ENCODE assay signal across 28 mouse cellular contexts in the genomic region with DNA sequence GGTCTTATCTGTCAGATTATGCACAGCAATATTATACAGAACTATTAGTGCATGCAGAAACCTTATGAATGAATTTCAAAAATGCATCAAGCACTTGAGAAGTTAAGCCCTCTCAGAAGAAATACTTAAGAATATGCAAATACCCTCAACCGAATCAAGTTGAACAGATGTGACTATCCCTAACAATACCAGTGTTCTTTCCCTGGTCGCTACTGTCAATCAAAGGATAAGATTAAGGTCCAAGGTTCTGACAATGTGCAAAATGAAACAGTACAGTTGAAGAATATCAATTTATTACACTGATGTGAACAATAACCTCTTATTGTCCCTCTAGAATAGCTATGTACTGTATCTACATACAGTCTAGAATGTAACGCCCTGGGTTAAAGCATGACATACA.
"Had no signal": no experiment of that assay in that cellular context is flagged by ENCODE, and none has a peak within 500 bp of the region (broad histone marks: within the 10 kb centered on the region; RNA-seq: fewer than 3 reads in every experiment).

No protein-coding gene starts in this region.

- H3K27ac ChIP-seq: left cerebral cortex, adult 2 months; limb, embryonic 10.5 days; limb, embryonic 12.5 days; limb, embryonic 13.5 days; limb, embryonic 15.5 days; liver, embryonic 12.5 days; liver, embryonic 13.5 days; liver, embryonic 14.5 days; liver, embryonic 15.5 days; lung, embryonic 15.5 days; macrophage; neural tube, embryonic 12.5 days; neural tube, embryonic 13.5 days had no signal

- H3K27me3 ChIP-seq: limb, embryonic 12.5 days; limb, embryonic 13.5 days; limb, embryonic 15.5 days; liver, embryonic 12.5 days; liver, embryonic 13.5 days; liver, embryonic 15.5 days; lung, embryonic 15.5 days; megakaryocyte, embryonic 14.5 days; neural tube, embryonic 12.5 days; neural tube, embryonic 13.5 days had no signal

- H3K4me3 ChIP-seq: left cerebral cortex, adult 2 months; limb, embryonic 10.5 days; limb, embryonic 12.5 days; limb, embryonic 13.5 days; limb, embryonic 15.5 days; liver, embryonic 12.5 days; liver, embryonic 13.5 days; liver, embryonic 15.5 days; lung, embryonic 15.5 days; megakaryocyte, embryonic 14.5 days; myocyte; neural tube, embryonic 12.5 days; neural tube, embryonic 13.5 days had no signal

- H3K4me2 ChIP-seq: limb, embryonic 12.5 days; limb, embryonic 13.5 days; limb, embryonic 15.5 days; liver, embryonic 11.5 days; liver, embryonic 12.5 days; liver, embryonic 13.5 days; liver, embryonic 15.5 days; lung, embryonic 14.5 days; lung, embryonic 15.5 days; neural tube, embryonic 12.5 days; neural tube, embryonic 13.5 days had no signal

- DNase-seq: layer of hippocampus, postnatal 36 days; left cerebral cortex, postnatal 4 days; liver; liver, embryonic 13.5 days; liver, postnatal 0 days; lung, adult 18-20 months; lung, adult 2 months; lung, embryonic 14.5 days; lung, postnatal 10 days; lung, postnatal 14 days; lung, postnatal 36 days; lung, postnatal 4 days had no signal

- H3K9ac ChIP-seq: limb, embryonic 12.5 days; limb, embryonic 13.5 days; limb, embryonic 15.5 days; liver, embryonic 12.5 days; liver, embryonic 13.5 days; liver, embryonic 14.5 days; liver, embryonic 15.5 days; liver, postnatal 0 days; lung, embryonic 14.5 days; lung, embryonic 15.5 days; neural tube, embryonic 12.5 days; neural tube, embryonic 13.5 days had no signal

- H3K9me3 ChIP-seq: limb, embryonic 10.5 days; limb, embryonic 12.5 days; limb, embryonic 13.5 days; limb, embryonic 15.5 days; liver, embryonic 12.5 days; liver, embryonic 13.5 days; liver, embryonic 15.5 days; lung, embryonic 15.5 days; megakaryocyte, embryonic 14.5 days; neural tube, embryonic 12.5 days; neural tube, embryonic 13.5 days had no signal

- H3K4me1 ChIP-seq: limb, embryonic 10.5 days; limb, embryonic 12.5 days; limb, embryonic 13.5 days; limb, embryonic 15.5 days; lung, embryonic 15.5 days; neural tube, embryonic 12.5 days; neural tube, embryonic 13.5 days had no signal

- H3K36me3 ChIP-seq: limb, embryonic 10.5 days; lung, embryonic 15.5 days; neural tube, embryonic 12.5 days had no signal

- ATAC-seq: liver, embryonic 12.5 days; liver, postnatal 0 days; lung, postnatal 0 days had no signal
